Mouse (Mus musculus) heart, adult 2 months (tissue): Measurements from ENCODE around the gene Kirrel3. TPM values are rescaled to one million over a fixed set of nuclear protein-coding genes. Genes with fewer than 3 reads are reported as not detected.

Experiments
- DNase-seq, 2 experiments: peaks; one replicate each; pipeline ENCODE4 v3.0.0; 2021
- H3K27ac ChIP-seq: fragments of 200-600 bp; 2 replicates; pipeline ENCODE4 v1.8.1; 2022
- H3K27me3 ChIP-seq: fragments of 200-500 bp; 2 replicates; pipeline ENCODE4 v1.6.1; 2012; ENCODE audit warnings: mild to moderate bottlenecking, low read length, inconsistent platforms, mixed read lengths; ENCODE audit not compliant: control insufficient read depth, insufficient read depth
- H3K36me3 ChIP-seq: fragments of 200-500 bp; 2 replicates; pipeline ENCODE4 v1.6.1; 2012; ENCODE audit warnings: low read length, inconsistent platforms; ENCODE audit not compliant: control insufficient read depth, insufficient read depth
- H3K4me1 ChIP-seq: fragments of 200-500 bp; 2 replicates; pipeline ENCODE4 v1.6.1; 2011; ENCODE audit warnings: low read length; ENCODE audit not compliant: control insufficient read depth, insufficient read depth
- H3K4me3 ChIP-seq: fragments of 200-600 bp; 2 replicates; pipeline ENCODE4 v1.8.1; 2022
- H3K79me2 ChIP-seq: fragments of 200-500 bp; replicated peaks from 2 replicates; pipeline ENCODE4 v1.6.1; 2012; ENCODE audit warnings: mild to moderate bottlenecking, inconsistent platforms, low read length, moderate library complexity, mixed read lengths; ENCODE audit not compliant: control insufficient read depth, insufficient read depth
- H3K9ac ChIP-seq: fragments of 200-500 bp; 2 replicates; pipeline ENCODE4 v1.6.1; 2012; ENCODE audit warnings: low read depth, mild to moderate bottlenecking, control low read depth, inconsistent platforms, low read length, mixed read lengths
- CTCF ChIP-seq: fragments of 200-600 bp; IDR thresholded peaks from 2 replicates; pipeline ENCODE4 v1.8.1; 2022; ENCODE audit warnings: antibody characterized with exemption, mild to moderate bottlenecking, moderate library complexity
- EP300 ChIP-seq: fragments of 200-500 bp; IDR thresholded peaks from 2 replicates; pipeline ENCODE4 v1.6.1; 2011; ENCODE audit warnings: low read depth, low read length, control low read depth; ENCODE audit not compliant: insufficient read depth
- POLR2A ChIP-seq: fragments of 200-500 bp; IDR thresholded peaks from 2 replicates; pipeline ENCODE4 v1.6.1; 2011; ENCODE audit warnings: mild to moderate bottlenecking, low read depth, low read length, control low read depth; ENCODE audit not compliant: insufficient read depth
- WGBS: fragments of 180-500 bp; shearing (Covaris S2); methylation state at CpG from one replicate; pipeline ENCODE4 v1.1.7; 2018; 5-methylcytosine and 5-hydroxymethylcytosine counted together
- intact Hi-C: fragments of 180-260 bp; cut with DNase I; formaldehyde crosslinking; loops from one replicate; pipeline ENCODE4 v1.15.1; 2025
- polyA plus RNA-seq: library from polyadenylated mRNA; depleted of rRNA; stranded (reverse); fragments of >200 nt; gene quantifications from 2 replicates; pipeline ENCODE4 v1.2.3, GENCODE M21; 2012
- total RNA-seq, 2 experiments: library from RNA; stranded (reverse); gene quantifications; 2 replicates each; pipeline ENCODE4 v1.2.3; 2021

Kirrel3 gene
- total and polyA plus RNA-seq, 3 experiments = 0.18 to 0.59 (median 0.57) TPM

DNA sequence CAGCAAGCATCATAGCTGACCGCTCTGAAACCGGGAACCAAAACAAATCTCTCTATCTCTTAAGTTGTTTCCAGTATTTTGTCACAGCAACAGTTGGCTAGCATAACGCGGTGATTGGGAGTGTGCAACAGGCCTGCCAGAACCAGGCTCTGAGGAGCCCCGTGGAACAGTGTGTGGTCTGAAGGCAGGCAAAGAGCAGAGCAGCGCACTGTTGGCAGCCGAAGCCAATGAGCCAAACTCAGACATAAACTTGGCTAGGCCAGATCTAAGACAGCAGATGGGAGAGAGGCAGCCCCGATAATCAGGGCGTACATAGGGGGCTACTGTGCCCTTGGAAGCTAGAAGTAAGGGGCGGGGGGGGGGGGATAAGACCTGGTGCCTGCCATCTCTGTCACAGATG lies 372.4 kb downstream of the Kirrel3 start:
- no peak overlapping the region for H3K4me3 ChIP-seq
- no peaks in the 10 kb centered on the region for H3K27me3 ChIP-seq
- DNase-seq = no peak
- intact Hi-C loops = no loop called here
- WGBS = 83% methylated on average over 10 of the region's 10 CpGs
- H3K79me2 ChIP-seq = no peaks in the 10 kb centered on the region
- no peak overlapping the region for H3K27ac ChIP-seq
- no peaks in the 10 kb centered on the region for H3K36me3 ChIP-seq
- TF ChIP-seq EP300 (no peak), CTCF (no peak), POLR2A (no peak)
- H3K9ac ChIP-seq = no peak overlapping the region
- no peaks in the 10 kb centered on the region for H3K4me1 ChIP-seq

DNA sequence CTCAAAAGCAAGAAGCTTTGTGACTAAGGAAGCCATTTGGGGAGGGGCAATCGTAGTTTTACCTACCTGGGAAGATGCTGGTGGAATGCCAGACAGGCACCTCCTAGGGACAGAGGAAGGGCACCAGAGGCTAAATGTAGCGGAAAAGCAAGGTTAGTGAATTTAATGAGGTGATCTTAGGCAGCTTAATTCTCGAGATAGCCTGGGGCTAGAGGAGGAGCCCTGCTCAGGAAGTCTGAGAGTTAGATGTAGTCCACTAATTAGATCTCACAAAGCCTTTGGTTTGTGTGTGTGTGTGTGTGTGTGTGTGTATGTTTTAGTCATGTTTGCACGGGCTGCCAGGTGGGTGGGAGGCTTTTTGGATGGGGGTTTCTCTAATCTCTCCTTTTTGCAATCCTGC lies 375.2 kb downstream of the Kirrel3 start:
- 42% methylated on average over 4 of the region's 4 CpGs for WGBS
- Histone ChIP-seq H3K27ac (no peak overlapping the region), H3K4me3 (no peak overlapping the region), H3K4me1 (no peaks in the 10 kb centered on the region), H3K9ac (no peak overlapping the region), H3K27me3 (no peaks in the 10 kb centered on the region), H3K36me3 (no peaks in the 10 kb centered on the region), H3K79me2 (no peaks in the 10 kb centered on the region)
- DNase-seq = no peak
- intact Hi-C loops = loop anchor here (5.0 to 10.0 kb wide), 3 partner anchors 91 to 364 kb away; no protein-coding TSS in a partner anchor
- TF ChIP-seq EP300 = no peak
- TF ChIP-seq POLR2A = no peak
- no peak for TF ChIP-seq CTCF

DNA sequence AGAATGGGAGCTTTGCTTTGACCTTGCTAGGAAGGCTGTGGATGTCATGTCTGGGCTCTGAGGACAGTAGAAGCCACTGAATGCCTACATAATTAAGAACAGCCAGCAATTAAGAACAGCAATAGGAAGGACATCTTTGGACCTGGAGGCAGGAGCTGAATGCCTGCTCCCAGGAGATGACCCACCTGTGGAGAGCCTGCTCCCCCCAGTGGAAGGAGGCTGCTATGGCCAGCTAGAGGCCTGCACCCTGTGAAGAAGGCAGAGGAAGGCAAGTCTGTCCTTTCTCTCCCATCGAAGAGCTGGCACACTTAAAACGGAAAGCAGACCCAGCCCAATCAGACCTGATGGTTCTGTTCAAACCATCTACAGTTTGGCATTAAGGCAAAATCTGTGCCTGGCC lies 376.1 kb downstream of the Kirrel3 start:
- no peaks in the 10 kb centered on the region for H3K4me1 ChIP-seq
- intact Hi-C loops = loop anchor here (5.0 to 10.0 kb wide), 3 partner anchors 91 to 364 kb away; no protein-coding TSS in a partner anchor

DNA sequence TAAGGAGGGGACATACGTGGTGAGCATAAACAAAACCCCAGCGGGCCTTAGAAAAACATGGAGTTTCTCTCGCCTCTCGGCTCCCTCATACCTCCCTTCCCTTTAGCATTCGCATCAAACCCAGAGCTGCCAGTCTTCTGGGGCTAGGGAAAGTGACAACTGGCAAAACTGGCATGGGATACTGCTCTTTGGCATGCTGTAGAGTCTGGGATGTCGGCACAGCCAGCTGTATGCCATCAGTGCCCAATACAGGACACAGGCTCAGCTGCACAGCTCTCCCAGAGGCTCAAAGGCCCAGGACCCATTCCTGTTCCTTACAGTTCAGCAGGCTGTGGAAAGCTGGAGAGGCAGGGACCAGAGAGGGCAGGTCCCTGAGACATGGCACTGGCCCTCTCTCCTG lies 379.9 kb downstream of the Kirrel3 start:
- Histone ChIP-seq H3K9ac (no peak overlapping the region), H3K27ac (no peak overlapping the region), H3K4me3 (no peak overlapping the region), H3K36me3 (no peaks in the 10 kb centered on the region), H3K4me1 (no peaks in the 10 kb centered on the region), H3K79me2 (no peaks in the 10 kb centered on the region), H3K27me3 (no peaks in the 10 kb centered on the region)
- DNase-seq = no peak
- TF ChIP-seq POLR2A (no peak), CTCF (no peak), EP300 (no peak)
- intact Hi-C loops = loop anchor here (10.0 kb wide), 1 partner anchor 299 kb away; no protein-coding TSS in a partner anchor
- 67% methylated on average over 6 of the region's 6 CpGs for WGBS

More for the DNA sequence above, 376.1 kb downstream of the Kirrel3 start:
- Histone ChIP-seq H3K27me3 (no peaks in the 10 kb centered on the region), H3K27ac (no peak overlapping the region), H3K9ac (no peak overlapping the region), H3K4me3 (no peak overlapping the region), H3K36me3 (no peaks in the 10 kb centered on the region), H3K79me2 (no peaks in the 10 kb centered on the region)
- WGBS = 41% methylated on average over 2 of the region's 2 CpGs
- peak in 1 of 2 experiments; percentile 35 for DNase-seq
- peak; percentile 83 for TF ChIP-seq CTCF
- TF ChIP-seq EP300 = no peak

DNA sequence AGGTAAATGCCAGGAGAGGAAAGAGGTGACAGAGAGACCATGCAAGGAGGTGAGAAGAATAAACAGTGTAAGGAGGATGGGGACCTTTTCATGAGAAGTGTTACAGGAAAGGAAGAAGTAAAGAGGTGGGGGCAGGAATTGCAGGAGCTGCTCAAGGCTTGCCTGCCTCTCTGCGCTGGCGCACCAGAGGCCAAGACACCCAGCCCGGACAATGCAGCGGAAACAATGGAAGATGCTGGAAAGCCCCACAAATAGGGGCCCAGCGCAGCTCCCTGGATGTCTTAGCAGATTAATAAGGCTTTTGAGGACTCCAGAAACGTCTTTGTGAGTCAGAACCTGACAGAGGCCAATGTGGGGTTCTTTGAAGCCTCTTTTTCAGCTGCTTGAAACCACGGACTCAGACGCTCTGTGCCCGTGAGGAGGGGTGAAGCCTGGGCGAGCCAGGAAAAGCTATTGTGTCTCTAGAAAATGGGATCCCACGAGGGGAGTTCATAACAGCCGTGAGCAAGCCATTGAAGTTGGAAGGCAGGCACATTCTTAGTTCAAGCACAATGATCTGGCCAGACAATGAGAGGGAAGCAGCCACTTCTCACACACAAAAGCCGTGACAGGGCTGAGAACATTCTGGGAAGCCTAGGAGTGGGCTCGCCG lies 385.7 kb downstream of the Kirrel3 start:
- Histone ChIP-seq H3K4me3 (no peak overlapping the region), H3K27ac (no peak overlapping the region), H3K9ac (no peak overlapping the region), H3K27me3 (no peaks in the 10 kb centered on the region), H3K4me1 (no peaks in the 10 kb centered on the region), H3K36me3 (no peaks in the 10 kb centered on the region), H3K79me2 (no peaks in the 10 kb centered on the region)
- intact Hi-C loops = no loop called here
- DNase-seq = peak in 1 of 2 experiments; percentile 6
- no peak for TF ChIP-seq CTCF
- TF ChIP-seq POLR2A = no peak
- TF ChIP-seq EP300 = no peak
- 47% methylated on average over 15 of the region's 15 CpGs for WGBS

DNA sequence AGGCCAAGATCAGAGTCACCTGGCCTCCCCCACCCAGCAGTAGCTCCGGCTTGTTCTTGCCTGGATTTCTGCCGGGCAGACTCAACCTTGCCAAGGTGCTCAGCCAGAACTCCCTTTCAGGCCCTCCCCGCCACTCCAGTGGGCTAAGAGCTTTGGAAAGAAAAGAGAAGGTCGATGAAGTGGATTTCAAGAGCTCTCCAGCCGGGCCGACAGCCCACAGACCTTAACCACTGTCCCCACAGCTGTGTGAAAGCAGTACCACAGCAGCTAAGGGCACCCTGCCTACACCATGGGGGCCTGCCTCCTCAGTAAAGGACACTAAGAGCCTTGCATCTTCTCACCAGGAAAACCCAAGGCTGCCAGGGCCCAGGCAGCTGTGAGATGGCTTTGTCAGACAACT lies 389.5 kb downstream of the Kirrel3 start:
- Histone ChIP-seq H3K27me3 (no peaks in the 10 kb centered on the region), H3K79me2 (no peaks in the 10 kb centered on the region), H3K36me3 (no peaks in the 10 kb centered on the region), H3K4me3 (no peak overlapping the region), H3K9ac (no peak overlapping the region), H3K4me1 (no peaks in the 10 kb centered on the region), H3K27ac (no peak overlapping the region)
- no peak for DNase-seq
- no peak for TF ChIP-seq EP300
- TF ChIP-seq CTCF = no peak
- WGBS = 72% methylated on average over 6 of the region's 6 CpGs
- intact Hi-C loops = no loop called here
